Mouse (Mus musculus) monocyte, adult 5-6 weeks (primary cell): Measurements from ENCODE around the gene Adamtsl1. TPM values are rescaled to one million over a fixed set of nuclear protein-coding genes. Genes with fewer than 3 reads are reported as not detected.

ENCODE experiments used
- ATAC-seq: fragments of 153-309, 156-312 bp; replicated peaks from 2 replicates; pipeline ENCODE4 v1.8.0; 2017; ENCODE audit warnings: mild to moderate bottlenecking; ENCODE audit not compliant: low TSS enrichment, insufficient number of reproducible peaks, severe bottlenecking, poor library complexity, low FRiP score
- total RNA-seq: library from RNA; stranded (forward); fragments of 200-1000, 200-491, 200-594 nt; gene quantifications from 3 replicates; pipeline ENCODE4 v1.2.3, GENCODE M21; 2017

Adamtsl1 gene
- total RNA-seq, 1 experiment from 2014 or later = under 0.01 TPM

DNA sequence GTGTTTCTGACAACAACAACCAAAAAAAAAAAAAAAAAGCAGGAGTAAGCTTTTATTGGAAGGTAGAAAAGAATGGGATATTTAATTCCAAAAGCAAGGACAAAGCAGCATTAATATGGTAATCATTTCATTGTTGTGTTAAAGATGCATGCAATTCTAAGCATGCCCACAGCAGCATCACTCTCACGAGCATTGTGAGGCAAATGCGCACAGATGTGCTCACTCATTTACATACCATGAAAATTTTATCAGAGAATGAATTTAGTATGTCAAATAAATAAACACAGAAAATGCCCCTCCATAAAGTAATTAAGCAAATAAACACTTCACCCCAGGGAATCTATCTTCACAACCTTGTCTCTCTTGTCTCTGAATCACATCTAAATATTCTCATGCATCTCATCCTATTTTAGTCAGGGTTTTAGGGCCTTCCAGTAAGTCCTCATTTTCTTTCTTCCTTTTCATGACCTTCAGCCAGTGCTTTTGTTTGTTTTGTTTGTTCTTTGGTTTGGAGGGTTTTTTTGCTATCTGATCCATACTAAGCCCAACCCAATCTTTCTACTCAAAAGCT lies 728.0 kb downstream of the Adamtsl1 start:
- no peak for ATAC-seq

DNA sequence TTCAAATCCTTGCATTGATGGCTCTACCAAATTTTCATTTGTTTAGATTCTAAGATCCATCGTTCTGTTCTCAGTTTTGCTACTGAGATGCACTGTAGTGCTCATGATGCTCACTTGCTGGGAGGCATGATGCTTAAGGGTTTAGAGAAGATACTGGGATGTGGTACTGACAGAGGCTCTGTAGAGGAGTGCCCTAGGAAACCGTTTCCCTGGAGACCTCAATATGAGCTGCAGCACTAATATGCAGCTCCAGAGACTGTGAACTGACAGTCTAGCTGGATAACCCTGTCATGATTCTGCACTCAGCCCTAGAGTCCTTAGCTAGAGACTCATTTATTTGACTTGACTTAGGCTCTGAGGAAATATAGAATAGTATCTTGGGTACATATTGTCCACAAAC lies 756.1 kb downstream of the Adamtsl1 start:
- no peak for ATAC-seq

DNA sequence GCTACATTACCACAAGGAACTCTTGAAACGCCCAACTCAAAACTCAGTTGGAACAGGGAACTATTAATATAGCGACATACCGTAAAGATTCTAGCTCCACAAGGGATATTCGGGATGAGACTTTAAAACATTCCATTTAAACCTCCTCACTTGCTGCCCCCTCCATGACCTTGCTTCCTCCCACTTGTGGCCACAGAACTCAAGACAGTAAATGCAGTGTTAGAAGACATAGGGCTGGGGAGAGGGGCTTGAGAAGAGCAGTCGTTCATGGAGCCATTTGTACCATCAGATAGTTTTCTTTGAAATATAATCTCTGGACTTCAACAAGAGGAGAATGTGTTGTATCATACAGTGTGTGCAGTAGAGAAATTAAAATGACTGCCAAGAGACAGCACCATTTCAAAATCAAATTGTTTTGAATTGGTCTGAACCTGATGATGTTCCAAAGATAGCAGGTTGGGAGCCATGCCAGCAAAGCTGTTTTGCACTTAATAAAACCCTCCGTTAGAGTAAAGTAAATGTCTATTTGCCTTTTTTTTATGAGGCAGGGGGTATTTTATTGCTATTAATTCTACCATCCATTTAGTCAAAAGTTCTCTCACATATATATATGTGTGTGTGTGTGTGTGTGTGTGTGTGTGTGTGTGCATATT lies 759.9 kb downstream of the Adamtsl1 start:
- ATAC-seq = no peak

DNA sequence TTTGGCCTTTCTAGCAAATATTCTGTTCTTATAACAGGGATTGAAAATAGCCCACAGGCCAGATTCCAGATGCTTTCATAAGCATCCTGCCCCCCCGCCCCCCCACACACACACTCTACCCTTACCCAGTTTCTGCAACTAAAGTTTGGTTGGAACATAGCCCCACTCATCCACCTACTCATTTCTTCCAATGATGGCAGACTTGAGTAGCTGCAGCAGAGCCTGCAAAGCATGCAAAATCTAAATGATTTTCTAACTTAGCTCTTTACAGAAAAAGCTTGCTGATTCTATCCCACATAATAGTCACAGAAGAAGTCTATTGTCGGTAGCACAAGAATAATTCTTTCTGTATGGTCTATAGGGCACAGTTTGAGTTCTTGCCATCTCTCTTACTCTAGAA lies 760.7 kb downstream of the Adamtsl1 start:
- no peak for ATAC-seq

DNA sequence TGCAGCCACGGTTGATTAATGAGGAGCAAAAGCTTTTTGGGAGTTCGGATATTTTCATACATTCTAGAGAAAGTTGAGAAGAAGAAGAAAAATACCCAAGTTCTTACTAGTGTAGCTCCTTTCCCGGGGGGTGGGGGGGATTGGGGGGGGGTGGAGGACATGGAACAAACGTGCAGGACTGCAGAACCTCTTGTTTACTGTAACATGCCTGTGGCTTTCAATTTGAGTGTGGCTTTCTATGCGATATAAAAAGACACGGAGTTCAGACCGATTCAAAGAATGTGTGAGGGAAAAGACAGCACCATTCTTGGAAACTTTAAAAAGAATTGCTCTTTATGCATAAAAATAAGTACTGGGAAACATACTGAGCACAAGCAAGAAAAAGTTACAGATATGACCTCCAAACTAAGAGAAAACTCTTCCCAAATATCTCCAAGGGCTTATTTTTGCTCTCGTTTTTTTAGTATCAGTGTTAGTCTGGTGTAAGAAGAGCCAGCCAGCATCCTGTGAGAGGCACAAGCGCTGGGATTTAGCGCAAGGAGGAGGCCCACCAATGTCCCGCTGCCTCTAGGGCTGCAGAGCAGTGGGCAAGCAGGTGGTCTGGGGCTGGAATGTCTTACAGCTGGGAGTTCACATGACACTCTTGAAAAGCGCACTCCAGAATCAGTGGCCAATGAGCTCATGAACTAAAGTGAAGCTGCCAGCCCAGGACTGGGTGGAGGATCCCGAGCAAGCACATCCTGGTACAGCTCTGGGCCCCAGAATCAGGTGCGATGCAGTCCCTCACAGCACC lies 762.2 kb downstream of the Adamtsl1 start:
- no peak for ATAC-seq

DNA sequence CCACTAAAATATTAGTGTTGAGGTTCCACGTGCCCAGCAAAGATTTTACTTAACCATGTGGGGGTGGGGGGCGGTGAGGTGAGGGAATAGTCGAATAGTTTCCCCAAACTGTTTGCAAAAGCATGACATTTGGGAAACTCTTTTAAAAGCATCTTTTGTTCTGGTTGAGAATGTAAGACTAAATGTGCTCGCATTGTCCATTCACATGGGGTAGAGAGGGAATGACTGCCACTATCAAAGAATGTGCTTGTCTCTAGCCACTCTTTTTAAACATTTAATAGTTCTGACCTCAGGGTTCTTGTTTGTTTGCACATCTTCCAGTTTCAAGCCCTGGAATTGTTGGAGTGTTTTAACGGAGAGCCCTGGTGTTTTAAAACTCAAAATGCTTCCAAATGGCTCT lies 764.6 kb downstream of the Adamtsl1 start:
- no peak for ATAC-seq

DNA sequence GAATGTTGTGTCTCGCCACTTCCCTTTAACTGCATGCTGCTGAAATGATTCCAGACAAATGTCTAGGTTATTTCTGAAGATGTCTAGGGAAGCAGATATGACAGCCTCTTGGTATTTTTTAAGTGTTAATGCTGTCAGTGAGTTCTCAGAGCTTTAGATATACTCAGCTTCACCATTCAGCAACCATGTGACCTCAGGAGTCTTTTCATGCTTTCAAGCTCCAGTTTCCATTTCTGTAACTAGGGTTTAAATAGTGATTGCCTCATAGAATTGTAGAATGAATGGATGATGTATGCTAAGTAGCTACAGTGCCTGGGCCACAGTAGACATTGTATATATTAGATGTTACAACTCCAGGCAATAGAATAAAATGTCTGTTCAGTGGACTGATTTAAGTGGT lies 772.6 kb downstream of the Adamtsl1 start:
- ATAC-seq = no peak

DNA sequence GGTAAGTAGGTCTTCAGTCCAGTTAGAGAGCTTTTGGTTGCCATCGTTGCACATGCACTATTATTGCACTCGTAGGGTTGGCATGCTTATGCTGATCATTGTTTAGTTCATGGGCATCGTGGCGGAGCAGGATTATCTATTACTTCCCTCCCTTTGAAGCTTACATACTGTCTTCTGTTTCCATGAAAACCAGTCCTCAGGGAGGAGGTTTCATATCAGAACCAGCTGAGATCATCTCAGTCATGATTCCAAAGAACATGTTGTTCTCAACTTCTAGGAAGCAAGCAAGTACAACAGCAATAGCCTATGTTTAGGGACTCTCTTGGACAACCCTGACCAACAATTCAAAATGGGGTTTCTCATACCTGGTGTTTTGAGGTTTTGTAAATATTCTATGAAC lies 774.3 kb downstream of the Adamtsl1 start:
- no peak for ATAC-seq

DNA sequence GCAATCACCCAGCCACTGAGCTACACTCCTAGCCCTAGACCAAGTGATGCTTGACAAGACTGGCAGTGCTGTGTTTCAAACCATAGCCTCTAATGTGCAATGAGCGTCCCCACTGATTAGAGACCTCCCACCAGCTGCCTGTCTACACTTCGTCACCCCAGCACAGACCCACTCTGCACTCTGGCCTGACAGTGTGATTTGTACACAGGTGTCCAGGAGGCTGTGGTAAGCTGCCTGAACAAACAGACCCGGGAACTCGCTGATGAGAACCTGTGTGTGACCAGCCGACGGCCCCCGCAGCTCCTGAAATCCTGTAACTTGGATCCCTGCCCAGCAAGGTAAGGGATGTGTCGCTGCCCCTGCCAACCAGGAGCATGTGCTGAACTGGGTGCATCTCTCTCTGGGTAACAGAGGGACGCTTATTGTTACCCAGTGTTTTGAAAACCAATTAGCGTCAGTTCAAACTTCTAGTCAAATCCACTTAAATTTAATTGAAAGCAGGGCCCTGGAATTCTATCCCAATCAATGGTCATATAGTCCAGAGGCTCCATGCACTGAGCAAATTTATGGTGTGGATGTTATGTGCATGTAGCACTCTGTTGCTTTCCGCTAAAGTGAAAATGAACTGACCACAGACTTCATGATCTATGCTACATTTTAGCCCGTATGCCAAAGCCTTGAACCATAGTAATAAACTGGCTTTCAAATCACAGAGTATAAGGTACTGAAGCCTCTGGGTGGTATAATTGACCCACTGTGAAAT lies 775.7 kb downstream of the Adamtsl1 start:
- no peak for ATAC-seq

DNA sequence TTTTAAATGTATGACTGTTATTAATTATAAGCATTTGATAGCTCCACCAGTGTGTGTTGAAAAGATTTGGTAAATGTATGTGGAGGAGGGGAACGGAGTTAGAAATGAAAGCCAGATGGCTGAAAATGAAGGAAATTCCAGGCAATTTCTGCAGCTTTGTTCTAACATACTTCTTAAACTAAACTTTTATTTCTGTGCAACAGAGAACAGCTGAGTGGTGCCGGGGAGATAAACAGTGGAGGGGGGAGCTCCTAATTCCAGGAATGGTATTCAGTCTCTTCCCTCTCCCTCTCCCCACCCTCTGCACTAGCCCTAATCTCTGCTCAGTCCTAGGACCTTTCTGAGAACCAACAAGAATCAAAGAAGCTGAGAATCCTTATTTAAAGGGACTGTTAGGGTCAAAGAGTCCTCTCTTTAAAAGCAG lies 780.9 kb downstream of the Adamtsl1 start:
- ATAC-seq = no peak

DNA sequence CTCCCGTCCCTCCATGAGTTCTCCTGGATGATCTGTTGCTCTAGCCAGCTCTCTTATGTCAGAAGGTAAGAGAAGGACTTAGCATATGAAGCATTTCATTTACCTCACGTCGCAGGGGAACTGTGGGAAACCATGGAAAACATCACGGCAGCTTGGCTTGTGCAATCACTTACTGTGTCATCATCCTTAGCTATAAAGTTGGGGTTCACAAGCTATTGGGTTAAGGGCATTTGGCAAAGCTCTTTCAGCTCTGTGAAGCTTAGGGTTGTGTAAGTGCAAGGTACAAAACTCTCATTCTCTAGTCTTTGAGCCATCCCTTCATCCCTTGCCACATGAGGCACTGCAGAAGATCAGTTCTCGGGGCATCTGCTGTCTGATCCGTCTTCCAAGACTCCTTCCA lies 787.5 kb downstream of the Adamtsl1 start:
- ATAC-seq = no peak

DNA sequence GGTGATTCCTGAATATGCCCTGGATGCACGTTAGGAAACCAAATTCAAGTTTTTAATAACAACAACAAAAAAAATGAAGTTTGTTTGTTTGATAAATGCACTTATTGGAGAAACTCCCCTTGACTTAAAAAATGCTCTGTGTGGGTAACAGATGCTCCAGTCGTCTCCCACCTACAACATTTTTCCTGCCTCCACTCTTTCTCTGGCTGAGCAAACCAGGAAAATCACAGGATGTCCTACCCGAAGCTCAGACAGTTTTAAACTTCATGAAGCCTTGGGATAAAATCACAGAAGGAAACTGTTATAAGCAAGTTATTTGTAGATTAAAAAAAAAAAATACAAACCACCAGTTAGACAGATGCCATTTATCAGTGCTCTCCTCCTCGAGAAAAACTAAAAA lies 788.1 kb downstream of the Adamtsl1 start:
- ATAC-seq = no peak

DNA sequence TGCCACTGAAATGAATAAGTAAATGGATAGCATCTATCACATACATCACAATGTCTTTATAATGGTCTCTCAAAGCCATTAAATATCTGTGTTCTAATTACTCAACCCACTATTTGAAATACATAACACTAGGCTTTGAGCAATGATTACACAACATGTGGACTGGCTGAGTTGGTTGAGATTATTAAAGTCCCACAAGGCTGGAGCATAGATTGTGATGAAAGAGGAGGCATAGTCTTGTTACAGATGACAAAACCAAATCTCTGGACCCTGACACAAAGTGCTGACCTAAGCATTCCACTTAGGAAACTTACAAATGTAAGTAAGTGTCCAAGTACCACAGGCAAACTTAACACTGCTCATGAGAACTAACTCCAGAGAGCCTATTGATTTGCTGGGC lies 792.8 kb downstream of the Adamtsl1 start:
- ATAC-seq = no peak

DNA sequence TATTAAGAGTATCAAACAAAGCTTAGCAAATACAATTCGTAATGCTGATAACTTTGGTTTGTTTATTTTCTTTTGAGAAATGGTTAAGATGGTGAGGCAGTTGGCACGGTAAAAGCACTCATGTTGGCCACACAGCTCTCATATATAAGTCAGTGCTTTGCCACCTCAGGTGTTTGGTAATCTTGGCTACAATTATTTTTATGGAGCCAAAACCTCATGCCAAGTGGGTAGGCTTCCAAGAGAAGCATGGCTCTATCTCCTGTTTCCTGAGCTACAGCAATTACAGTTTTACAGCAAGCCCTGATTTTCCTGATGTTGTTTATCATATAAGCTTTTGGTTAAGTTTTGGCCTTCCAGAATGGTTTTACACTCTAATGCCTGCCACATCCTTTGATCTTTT lies 795.2 kb downstream of the Adamtsl1 start:
- no peak for ATAC-seq

DNA sequence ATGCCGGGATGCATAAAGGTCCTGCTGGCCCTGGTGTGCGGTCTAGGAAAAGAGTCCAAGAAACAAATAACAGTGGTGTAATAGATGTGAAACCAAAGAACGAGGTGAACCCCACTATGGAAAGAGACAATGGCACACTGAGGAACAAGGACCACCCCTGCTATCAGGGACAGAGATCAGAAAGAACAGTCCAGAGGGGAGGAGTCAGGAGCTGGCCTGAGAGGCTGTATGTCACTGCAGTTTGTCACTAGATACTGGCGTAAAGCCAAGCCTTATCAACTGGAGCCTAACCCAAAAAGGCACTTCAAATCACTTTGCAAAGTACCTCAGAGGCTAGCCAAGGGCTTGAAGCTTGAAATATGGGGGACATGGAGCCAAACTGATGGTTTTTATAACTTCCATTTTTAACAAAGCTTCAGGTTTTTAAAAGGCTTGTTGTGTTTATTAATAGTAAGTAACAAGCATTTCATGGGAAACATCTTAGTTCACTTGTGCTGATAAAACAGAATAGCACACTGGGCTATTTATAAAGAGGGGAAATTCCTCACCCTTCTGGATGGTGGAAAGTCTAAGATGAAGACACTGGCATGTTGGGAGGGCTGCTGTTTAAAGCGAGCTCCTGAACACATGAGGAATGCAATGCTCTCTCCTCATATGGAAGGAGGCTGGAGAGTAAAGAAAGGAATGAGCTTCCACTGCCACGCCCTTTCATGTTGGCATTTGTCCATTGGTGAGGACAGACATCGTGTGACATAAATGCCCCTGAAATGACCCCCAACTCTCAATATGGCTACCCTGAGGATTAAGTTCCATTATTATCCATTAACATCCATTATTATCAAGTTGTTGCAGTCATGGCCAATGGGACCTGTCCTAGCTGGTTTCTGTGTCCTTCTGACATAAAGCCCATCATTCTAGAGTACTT lies 797.1 kb downstream of the Adamtsl1 start:
- no peak for ATAC-seq

DNA sequence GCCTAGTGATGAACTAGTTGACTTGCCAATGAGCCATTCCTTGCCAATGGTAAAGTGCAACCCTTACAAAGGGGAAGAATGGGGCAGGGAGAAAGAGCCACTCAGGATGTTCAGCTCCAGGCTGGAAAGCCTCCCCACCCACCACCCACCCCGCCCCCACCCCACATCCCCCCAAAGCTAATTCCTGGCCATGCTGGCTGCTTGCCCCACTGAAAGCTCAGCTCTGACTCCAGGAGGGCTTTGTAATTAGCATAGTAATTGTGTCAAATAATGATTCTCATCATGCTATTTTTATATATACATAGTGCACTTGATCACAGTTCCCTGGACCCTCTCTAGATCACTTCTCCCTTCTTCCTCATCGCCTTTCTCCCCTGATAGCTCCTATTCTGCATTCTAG lies 798.4 kb downstream of the Adamtsl1 start:
- no peak for ATAC-seq

DNA sequence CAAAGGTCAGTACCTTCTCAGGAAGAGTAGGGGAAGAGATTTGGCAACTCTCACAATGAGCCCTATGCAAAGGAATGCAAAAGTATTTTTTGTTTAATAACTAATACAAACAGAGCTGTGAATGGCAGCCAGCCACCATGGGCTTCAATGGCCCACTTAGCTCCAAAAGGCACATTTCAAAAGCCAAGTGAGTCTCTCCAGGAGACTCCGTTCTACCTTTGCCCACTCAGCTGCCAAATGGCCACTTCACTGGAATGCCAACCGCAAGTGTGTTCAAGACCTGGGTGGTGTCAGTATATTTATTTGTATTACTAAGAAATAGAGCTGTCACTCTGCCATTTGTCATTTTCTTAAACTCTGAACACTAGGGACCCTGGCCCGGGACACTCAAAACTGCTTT lies 800.5 kb downstream of the Adamtsl1 start:
- no peak for ATAC-seq

DNA sequence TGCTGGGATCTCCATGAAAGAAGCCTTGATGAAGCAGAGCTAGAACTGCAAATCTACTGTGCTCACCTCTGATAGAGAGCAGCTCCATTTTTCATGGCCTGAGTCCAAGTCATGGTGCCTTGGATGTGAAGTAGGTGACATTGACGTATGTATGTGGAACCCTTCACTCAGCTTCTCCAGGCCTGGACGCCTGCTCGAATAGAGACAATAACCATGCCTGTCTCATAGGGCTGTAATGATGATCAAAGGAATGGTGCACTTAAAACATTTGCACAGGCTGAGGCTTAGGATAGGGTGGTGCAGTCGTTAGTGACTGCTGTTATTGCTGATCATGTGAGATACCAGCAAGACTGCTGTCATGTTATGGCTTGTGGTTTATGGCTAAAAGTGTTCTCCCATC lies 801.1 kb downstream of the Adamtsl1 start:
- ATAC-seq = no peak
